Mouse (Mus musculus) gastrocnemius, adult 8-10 months (tissue): ENCODE measurements around the gene Dst. TPM values are rescaled to one million over a fixed set of nuclear protein-coding genes. Genes with fewer than 3 reads are reported as not detected.

Source experiments
- microRNA-seq: library from miRNA; unstranded; fragments of <30 nt; microRNA quantifications from one replicate; pipeline ENCODE4 v1.2.0, GENCODE M21; 2022
- total RNA-seq, 4 experiments: library from RNA; stranded (reverse); gene quantifications; 2 replicates each; pipeline ENCODE4 v1.2.4; 2022

Dst gene
- total RNA-seq, 4 experiments from 2014 or later = 270 to 449 (median 334) TPM

Small RNAs within 50 kb of the gene (microRNA-seq; reads per million reads assigned to microRNA genes)
- gene Mir6896 = not detected

Other genes starting within 250 kb of the Dst start
- 1 to 10 TPM in 3 of 4 experiments, under 1 TPM in 1; 0.90 to 1.5 (median 1.2) TPM for gene Prim2, start 238.4 kb upstream of the Dst start, total RNA-seq
- 1 to 10 TPM; 2.6 to 6.9 (median 3.8) TPM for gene Rab23, start 188.3 kb upstream of the Dst start, total RNA-seq
- gene Bag2, start 150.4 kb upstream of the Dst start, total RNA-seq = 10 to 100 TPM; 15.6 to 16.9 (median 16.1) TPM
- 10 to 100 TPM in 2 of 4 experiments, 1 to 10 TPM in 2; 6.6 to 11.1 (median 9.6) TPM for gene Zfp451, start 93.6 kb upstream of the Dst start, total RNA-seq
- 1 to 10 TPM; 2.6 to 5.1 (median 4.2) TPM for gene Bend6, start 409 bp upstream of the Dst start, total RNA-seq